Mouse (Mus musculus): Measurements from ENCODE around the gene Rhobtb1. TPM values are rescaled to one million over a fixed set of nuclear protein-coding genes. Genes with fewer than 3 reads are reported as not detected.
A peak's percentile ranks its signal among the peaks of the same experiment; 100 is the strongest.

Gene Rhobtb1
- polyA plus RNA-seq, 1 experiment = 4.6 TPM

DNA sequence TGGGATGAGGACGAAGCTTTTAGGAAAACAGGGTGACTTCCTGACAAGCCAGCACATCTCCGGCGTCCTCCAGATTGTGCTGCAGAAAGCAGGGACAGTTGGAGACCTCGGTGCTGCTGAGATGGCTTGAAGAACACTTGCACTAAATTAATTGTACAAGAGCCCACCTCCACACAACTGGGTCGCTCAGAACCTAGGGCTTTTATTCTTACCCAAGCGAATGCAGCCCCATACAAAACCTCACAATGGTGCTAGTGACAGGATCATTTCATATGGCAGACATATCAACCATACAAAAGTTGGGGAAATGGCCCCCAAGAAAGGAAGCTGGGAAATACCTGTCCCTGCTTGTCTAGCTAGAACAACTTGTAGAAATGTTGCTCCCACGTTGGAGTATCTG is 56.2 kb downstream of the Rhobtb1 start:
- H3K27ac ChIP-seq (ENCODE audit: insufficient read depth, low read length) = no peak overlapping the region

DNA sequence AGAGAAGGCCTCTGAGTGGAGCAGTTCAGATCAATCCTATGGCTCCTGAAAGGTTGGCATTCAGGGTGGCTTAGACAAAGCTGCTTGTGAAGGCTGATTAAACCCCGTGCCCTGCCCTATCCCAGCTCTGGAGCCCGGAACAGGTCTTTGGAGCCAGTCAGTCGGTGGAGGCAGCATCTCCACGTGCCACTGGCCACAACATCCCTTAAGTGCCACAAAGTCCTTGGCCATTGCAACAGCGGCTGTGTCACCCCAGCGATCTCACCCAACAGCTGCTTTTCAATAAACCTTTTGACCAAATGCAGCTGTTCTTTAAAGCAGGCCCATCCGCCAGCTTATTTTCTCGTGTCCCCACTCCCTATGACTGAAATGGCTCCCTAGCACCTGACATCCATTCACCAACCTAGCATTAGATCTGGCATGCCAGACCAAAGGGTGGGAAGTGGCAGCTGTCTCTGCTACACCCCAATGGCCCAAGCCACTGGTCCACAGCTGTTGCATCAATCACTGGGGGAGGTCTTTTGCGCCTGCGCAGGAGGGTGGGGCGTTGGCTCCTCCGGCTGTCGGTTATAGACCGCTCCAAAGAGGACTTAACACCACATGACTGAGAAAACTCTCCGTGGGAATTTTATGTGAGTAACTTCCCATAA is 56.9 kb downstream of the Rhobtb1 start:
- H3K27ac ChIP-seq (ENCODE audit: insufficient read depth, low read length) = no peak overlapping the region
- no peak overlapping the region for H3K4me3 ChIP-seq (ENCODE audit: insufficient read depth, low read length)
- TF ChIP-seq POLR2A (IDR thresholded peaks at IDR 0.05; ENCODE audit: extremely low read depth, insufficient read depth, low read length) (no peak), CTCF (IDR thresholded peaks at IDR 0.05; ENCODE audit: extremely low read depth, insufficient read depth, low read length) (no peak)
- H3K4me1 ChIP-seq (ENCODE audit: control insufficient read depth, insufficient read depth, low read length) = peaks cover 2% of the 10 kb centered on the region; the same call in 1 of the 2 replicates

More for the DNA sequence above, 56.2 kb downstream of the Rhobtb1 start:
- Histone ChIP-seq H3K4me1 (ENCODE audit: control insufficient read depth, insufficient read depth, low read length) (peaks cover 2% of the 10 kb centered on the region; the same call in 1 of the 2 replicates), H3K4me3 (ENCODE audit: insufficient read depth, low read length) (no peak overlapping the region)
- TF ChIP-seq CTCF (IDR thresholded peaks at IDR 0.05; ENCODE audit: extremely low read depth, insufficient read depth, low read length) = no peak
- no peak for TF ChIP-seq POLR2A (IDR thresholded peaks at IDR 0.05; ENCODE audit: extremely low read depth, insufficient read depth, low read length)

DNA sequence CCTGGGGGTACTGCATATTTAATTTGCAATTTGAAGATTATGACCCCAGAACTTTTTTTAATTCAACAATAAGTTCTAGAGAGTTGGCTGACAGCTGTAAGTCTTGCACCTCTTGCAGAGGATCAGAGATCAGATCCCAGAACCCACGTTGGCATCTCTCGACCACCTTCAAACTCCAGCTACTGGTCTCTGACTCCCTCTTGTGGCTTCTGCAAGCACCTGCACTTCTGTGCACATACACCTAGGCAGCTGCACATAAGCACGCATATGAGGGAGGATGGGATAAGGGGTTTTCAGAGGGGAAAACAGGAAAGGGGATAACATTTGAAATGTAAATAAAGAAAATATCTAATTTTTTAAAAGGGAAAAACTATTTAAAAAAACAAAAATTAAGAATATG is 57.5 kb downstream of the Rhobtb1 start:
- H3K4me3 ChIP-seq (ENCODE audit: insufficient read depth, low read length) = no peak overlapping the region
- peaks cover 2% of the 10 kb centered on the region; the same call in 1 of the 2 replicates for H3K4me1 ChIP-seq (ENCODE audit: control insufficient read depth, insufficient read depth, low read length)
- TF ChIP-seq CTCF (IDR thresholded peaks at IDR 0.05; ENCODE audit: extremely low read depth, insufficient read depth, low read length) (no peak), POLR2A (IDR thresholded peaks at IDR 0.05; ENCODE audit: extremely low read depth, insufficient read depth, low read length) (no peak)
- no peak overlapping the region for H3K27ac ChIP-seq (ENCODE audit: insufficient read depth, low read length)

DNA sequence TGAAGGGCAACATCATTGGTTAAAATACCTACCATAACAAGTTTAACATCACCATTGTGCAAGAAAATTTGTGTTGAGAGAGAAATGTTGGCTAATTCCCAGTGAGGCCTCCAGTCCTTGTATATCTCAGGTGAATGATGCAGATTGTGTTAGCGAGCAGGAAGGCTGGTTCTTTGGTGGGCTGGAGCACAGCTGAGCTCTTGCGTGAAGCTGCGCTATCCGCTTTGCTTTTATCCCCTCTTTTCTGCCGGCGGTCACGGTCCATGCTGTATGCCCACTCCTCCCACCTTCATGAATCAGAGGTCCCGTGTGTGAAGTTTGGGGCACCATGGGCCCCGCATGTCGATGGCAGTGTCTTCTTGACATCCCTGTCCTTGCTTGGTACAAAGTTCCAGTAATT is 58.8 kb downstream of the Rhobtb1 start:
- H3K4me3 ChIP-seq (ENCODE audit: insufficient read depth, low read length) = no peak overlapping the region
- peaks cover 2% of the 10 kb centered on the region; the same call in 1 of the 2 replicates for H3K4me1 ChIP-seq (ENCODE audit: control insufficient read depth, insufficient read depth, low read length)
- TF ChIP-seq CTCF (IDR thresholded peaks at IDR 0.05; ENCODE audit: extremely low read depth, insufficient read depth, low read length) = no peak
- no peak for TF ChIP-seq POLR2A (IDR thresholded peaks at IDR 0.05; ENCODE audit: extremely low read depth, insufficient read depth, low read length)
- no peak overlapping the region for H3K27ac ChIP-seq (ENCODE audit: insufficient read depth, low read length)

DNA sequence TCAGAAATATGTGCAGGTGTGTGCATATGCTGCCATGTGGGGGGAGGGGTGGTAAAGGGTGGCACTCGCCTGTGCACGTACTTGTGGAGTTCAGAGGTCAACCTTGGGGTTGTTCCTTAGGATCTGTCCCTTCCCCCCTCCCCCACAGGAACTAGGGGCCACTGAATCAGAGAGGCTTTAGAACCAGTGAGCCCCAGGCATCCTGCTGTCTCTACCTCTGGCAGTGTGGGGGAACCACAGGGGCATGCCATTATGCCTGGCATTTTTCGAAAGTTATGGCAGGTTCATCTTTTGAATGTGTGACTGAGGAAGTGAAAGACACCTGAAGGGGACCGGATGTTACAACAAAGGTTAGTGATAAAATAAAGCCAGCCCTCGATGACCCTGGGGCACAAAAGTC is 59.4 kb downstream of the Rhobtb1 start:
- no peak for TF ChIP-seq CTCF (IDR thresholded peaks at IDR 0.05; ENCODE audit: extremely low read depth, insufficient read depth, low read length)
- TF ChIP-seq POLR2A (IDR thresholded peaks at IDR 0.05; ENCODE audit: extremely low read depth, insufficient read depth, low read length) = no peak

DNA sequence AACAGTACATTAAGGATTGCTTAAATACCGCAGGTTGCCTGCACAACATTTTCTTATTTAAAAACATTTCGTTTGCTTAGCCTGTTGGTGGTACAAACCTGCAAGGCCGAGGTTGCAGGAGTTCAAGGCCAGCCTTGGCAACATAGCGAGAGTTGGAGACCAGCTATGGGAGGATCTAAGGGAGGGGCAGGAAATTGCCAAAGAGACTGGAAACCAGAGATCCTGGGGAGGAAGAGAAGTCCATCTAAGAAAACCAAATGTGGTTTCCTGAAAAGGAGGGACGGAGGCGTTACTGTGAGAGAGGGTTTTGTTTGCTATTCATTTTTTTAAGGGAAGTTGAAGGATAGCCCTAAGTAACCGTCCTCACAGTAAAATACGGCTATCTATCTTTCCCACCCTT is 60.3 kb downstream of the Rhobtb1 start:
- H3K4me1 ChIP-seq (ENCODE audit: control insufficient read depth, insufficient read depth, low read length) = peaks cover 2% of the 10 kb centered on the region; the same call in 1 of the 2 replicates
- no peak for TF ChIP-seq POLR2A (IDR thresholded peaks at IDR 0.05; ENCODE audit: extremely low read depth, insufficient read depth, low read length)
- TF ChIP-seq CTCF (IDR thresholded peaks at IDR 0.05; ENCODE audit: extremely low read depth, insufficient read depth, low read length) = no peak

More for the DNA sequence above, 59.4 kb downstream of the Rhobtb1 start:
- Histone ChIP-seq H3K4me1 (ENCODE audit: control insufficient read depth, insufficient read depth, low read length) (peaks cover 2% of the 10 kb centered on the region; the same call in 1 of the 2 replicates), H3K4me3 (ENCODE audit: insufficient read depth, low read length) (no peak overlapping the region), H3K27ac (ENCODE audit: insufficient read depth, low read length) (no peak overlapping the region)

DNA sequence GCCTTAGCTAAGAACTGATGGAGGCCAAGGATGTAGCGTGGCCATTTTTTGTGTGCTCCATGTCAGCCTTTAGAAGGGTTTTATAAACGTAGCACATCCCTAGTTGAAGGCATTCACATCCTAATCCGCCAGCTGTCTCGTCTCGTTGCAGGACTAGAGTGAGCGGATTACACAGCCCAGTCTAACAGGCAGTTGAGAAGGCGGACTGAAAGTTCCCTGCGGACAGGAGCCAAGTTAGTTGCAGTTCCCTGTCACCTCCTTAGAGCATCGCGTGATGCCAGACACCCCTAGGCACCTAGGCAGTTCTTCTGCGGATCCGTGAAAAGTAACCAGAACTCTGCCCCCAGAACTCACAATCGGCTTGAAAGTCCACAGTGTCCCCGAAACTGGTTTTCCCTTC is 60.7 kb downstream of the Rhobtb1 start:
- Histone ChIP-seq H3K4me1 (ENCODE audit: control insufficient read depth, insufficient read depth, low read length) (peaks cover 2% of the 10 kb centered on the region; the same call in 1 of the 2 replicates), H3K4me3 (ENCODE audit: insufficient read depth, low read length) (peak overlapping the region; percentile 98), H3K27ac (ENCODE audit: insufficient read depth, low read length) (no peak overlapping the region)
- TF ChIP-seq POLR2A (IDR thresholded peaks at IDR 0.05; ENCODE audit: extremely low read depth, insufficient read depth, low read length) (0 out of 2 replicates have a peak, but pooled peaks have one; percentile 8), CTCF (IDR thresholded peaks at IDR 0.05; ENCODE audit: extremely low read depth, insufficient read depth, low read length) (no peak)

More for the DNA sequence above, 60.3 kb downstream of the Rhobtb1 start:
- H3K27ac ChIP-seq (ENCODE audit: insufficient read depth, low read length) = no peak overlapping the region
- H3K4me3 ChIP-seq (ENCODE audit: insufficient read depth, low read length) = peak overlapping the region; percentile 98

DNA sequence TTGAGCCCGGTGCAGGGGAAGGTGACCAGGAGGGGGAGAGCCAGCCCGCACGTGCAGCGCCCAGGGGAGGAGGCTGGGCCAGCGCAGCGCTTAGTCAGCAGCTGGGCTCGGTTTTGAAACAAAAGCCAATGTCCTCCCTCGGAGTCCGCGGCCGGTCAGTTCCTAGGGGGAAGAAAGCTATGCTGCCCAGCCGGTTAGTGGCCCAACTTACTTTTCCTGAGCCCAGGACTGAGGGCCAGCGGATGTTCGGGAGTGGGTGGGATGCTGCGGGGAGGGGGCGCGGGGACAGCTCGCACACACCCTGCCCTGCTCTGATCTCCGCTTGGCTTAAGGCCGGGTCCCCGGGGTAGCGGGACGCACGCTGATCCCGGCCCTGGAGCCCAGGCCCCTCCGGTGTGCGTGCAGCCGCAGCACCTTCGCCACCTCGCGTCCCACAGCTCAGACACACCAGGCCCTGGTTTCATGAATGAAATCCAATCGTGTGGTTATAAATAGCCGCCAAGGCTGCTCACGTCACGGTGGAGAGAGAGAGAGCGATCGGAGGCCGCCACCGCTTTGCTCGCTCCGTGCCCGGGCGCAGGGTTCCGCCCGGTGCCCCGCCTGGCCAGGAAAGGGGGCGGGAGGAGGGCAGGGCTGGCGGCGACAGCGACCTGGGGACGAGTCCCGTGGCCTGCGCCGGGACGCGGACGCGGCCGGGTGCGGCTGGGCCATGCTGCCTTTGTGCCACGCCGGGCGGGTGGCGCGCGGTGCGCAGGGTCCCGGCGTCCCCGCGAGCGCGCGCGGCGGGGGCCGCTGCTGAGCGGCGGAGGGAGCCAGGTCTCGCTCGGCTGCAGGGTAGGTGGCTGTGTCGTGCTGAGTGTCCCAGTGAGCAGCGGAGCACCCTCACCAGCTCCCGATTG is 61.6 kb downstream of the Rhobtb1 start, which contains the start of gene A930033H14Rik:
Gene A930033H14Rik (minus strand): TSS at position 557 of the 899 bp plus-strand sequence.
- H3K4me3 ChIP-seq (ENCODE audit: insufficient read depth, low read length) = peak within 1 kb of the TSS; percentile 98
- peaks cover 2% of the 10 kb centered on the region; the same call in 1 of the 2 replicates for H3K4me1 ChIP-seq (ENCODE audit: control insufficient read depth, insufficient read depth, low read length)
- peak within 1 kb of the TSS; percentile 92 for H3K27ac ChIP-seq (ENCODE audit: insufficient read depth, low read length)
- TF ChIP-seq POLR2A (IDR thresholded peaks at IDR 0.05; ENCODE audit: extremely low read depth, insufficient read depth, low read length) (peak; percentile 45; the same call in 1 of the 2 replicates), CTCF (IDR thresholded peaks at IDR 0.05; ENCODE audit: extremely low read depth, insufficient read depth, low read length) (no peak)

DNA sequence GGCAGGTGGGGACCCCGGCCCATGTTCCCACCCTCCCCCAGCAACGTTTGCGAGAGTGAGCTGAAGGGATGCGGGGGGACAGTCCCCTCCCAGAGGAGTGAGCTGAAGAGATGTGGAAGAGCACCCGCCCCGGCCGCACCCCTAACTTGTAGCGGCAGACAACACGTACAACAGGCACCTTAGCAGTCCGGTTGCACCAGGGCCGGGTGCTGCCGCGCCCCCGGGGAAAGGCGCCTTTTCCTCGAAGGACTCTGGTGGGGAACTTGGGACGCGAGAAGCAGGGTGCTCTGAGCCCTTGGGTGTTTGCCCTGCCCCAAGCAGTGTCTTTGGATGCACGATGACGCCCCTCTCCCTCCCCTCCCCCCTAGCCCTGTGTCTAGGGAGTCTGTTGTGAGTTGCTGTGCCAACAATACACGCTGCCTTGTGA is 62.2 kb downstream of the Rhobtb1 start:
- peak overlapping the region; percentile 92 for H3K27ac ChIP-seq (ENCODE audit: insufficient read depth, low read length)
- TF ChIP-seq POLR2A (IDR thresholded peaks at IDR 0.05; ENCODE audit: extremely low read depth, insufficient read depth, low read length) (no peak), CTCF (IDR thresholded peaks at IDR 0.05; ENCODE audit: extremely low read depth, insufficient read depth, low read length) (no peak)

More for the DNA sequence above, 62.2 kb downstream of the Rhobtb1 start:
- Histone ChIP-seq H3K4me3 (ENCODE audit: insufficient read depth, low read length) (peak overlapping the region; percentile 98), H3K4me1 (ENCODE audit: control insufficient read depth, insufficient read depth, low read length) (peaks cover 2% of the 10 kb centered on the region; the same call in 1 of the 2 replicates)

Data from cortical plate, adult 2 months (tissue).